Mouse (Mus musculus) C2C12 (cell line): ENCODE measurements at regions not wholly inside any gene's neighbourhood (a gene's known extent, or its start where the extent isn't known, plus 50 kb on each side); places are given as distances from the start of the nearest gene placed in this dataset.

Experiments used
- CTCF ChIP-seq: IDR thresholded peaks from one replicate; pipeline ENCODE4 v1.5.1; 2011; ENCODE audit not compliant: control insufficient read depth, insufficient read depth, insufficient read length
- USF1 ChIP-seq: IDR thresholded peaks from one replicate; pipeline ENCODE4 v1.6.1; 2011; ENCODE audit warnings: low read depth, mild to moderate bottlenecking, control low read depth, moderate library complexity

DNA sequence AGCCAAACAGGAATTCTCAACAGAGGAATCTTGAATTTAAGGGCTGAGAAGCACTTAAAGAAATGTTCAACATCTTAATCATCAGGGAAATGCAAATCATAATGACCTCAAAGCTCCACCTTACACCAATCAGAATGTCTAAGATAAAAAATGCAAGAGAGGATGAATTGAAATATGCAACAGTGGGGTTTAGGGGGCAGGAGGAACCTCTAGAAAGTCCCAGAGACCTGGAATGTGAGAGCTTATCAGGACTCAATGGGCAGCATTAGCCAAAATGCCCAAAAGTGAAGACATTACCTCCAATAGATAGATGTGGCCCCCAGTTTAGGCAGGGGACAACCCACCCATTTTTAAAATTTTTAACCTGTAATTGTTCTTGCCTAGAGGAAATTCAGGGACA is 959.0 kb upstream of the Celf2 start:
- TF ChIP-seq CTCF (no peak), USF1 (no peak)
